Mouse (Mus musculus): ENCODE measurements at regions not wholly inside any gene's neighbourhood (a gene's known extent, or its start where the extent isn't known, plus 50 kb on each side); places are given as distances from the start of the nearest gene placed in this dataset.

DNA sequence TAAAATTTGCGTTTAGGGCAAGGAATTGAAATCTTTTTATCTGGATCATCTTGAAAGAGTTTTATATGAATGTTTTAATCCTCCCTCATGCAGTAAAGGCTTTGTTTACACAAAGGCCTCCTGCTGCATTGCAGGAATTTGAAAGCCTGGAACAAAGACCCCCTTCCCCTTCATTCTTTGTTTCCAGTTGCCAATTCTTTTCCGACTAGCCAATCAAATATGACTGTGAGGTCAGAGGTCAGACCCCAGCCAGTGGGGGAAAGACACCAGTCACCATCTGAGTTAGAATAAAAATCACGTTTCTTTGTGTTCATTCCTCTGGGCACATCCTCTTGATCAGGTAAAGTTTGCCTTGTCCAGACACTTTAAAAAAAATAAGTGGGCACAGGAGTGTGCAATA, 124.4 kb downstream of the CK137956 start:
- no peak overlapping the region for H3K4me3 ChIP-seq (replicated peaks; ENCODE audit: low read length)
- H3K27me3 ChIP-seq (ENCODE audit: insufficient read depth, low read length), result no peaks in the 10 kb centered on the region; the same call in 1 of the 2 replicates
- no peaks in the 10 kb centered on the region for H3K9me3 ChIP-seq (ENCODE audit: low read length)
- TF ChIP-seq POU5F1 (IDR thresholded peaks at IDR 0.05; ENCODE audit: borderline replicate concordance, low read length) (no peak), CTCF (conservative IDR thresholded peaks at IDR 0.05; ENCODE audit: low read length) (no peak), NANOG (IDR thresholded peaks at IDR 0.05; ENCODE audit: borderline replicate concordance, low read length) (no peak)
- H3K36me3 ChIP-seq (ENCODE audit: insufficient read depth, low read length), result no peaks in the 10 kb centered on the region
- peaks cover 14% of the 10 kb centered on the region for H3K4me1 ChIP-seq (replicated peaks; ENCODE audit: low read depth, low read length)

DNA sequence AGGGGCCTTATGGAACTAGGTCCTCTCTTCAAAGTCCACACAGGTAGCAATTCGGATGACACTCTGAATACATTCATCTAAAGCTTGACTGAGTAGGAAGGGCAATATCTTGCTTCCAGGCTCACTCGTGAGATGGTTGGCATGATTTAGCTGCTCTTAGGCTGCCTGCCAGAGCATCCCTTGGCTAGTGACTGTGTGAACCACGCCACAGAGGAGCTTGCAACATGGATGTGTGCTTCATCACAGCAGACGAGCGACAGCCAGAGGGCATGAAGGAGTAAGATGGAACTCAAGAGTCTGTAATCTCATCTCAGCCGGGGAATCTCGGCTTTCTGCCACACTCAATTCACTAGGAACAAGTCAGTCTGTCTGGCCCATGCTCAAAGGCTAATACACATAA, 127.3 kb downstream of the CK137956 start:
- no peak for TF ChIP-seq NANOG (IDR thresholded peaks at IDR 0.05; ENCODE audit: borderline replicate concordance, low read length)
- no peak for TF ChIP-seq POU5F1 (IDR thresholded peaks at IDR 0.05; ENCODE audit: borderline replicate concordance, low read length)
- TF ChIP-seq CTCF (conservative IDR thresholded peaks at IDR 0.05; ENCODE audit: low read length), result no peak
- H3K27me3 ChIP-seq (ENCODE audit: insufficient read depth, low read length), result no peaks in the 10 kb centered on the region
- peaks cover 14% of the 10 kb centered on the region for H3K4me1 ChIP-seq (replicated peaks; ENCODE audit: low read depth, low read length)
- H3K4me3 ChIP-seq (replicated peaks; ENCODE audit: low read length), result no peak overlapping the region
- no peaks in the 10 kb centered on the region for H3K9me3 ChIP-seq (ENCODE audit: low read length)
- no peaks in the 10 kb centered on the region for H3K36me3 ChIP-seq (ENCODE audit: insufficient read depth, low read length)

DNA sequence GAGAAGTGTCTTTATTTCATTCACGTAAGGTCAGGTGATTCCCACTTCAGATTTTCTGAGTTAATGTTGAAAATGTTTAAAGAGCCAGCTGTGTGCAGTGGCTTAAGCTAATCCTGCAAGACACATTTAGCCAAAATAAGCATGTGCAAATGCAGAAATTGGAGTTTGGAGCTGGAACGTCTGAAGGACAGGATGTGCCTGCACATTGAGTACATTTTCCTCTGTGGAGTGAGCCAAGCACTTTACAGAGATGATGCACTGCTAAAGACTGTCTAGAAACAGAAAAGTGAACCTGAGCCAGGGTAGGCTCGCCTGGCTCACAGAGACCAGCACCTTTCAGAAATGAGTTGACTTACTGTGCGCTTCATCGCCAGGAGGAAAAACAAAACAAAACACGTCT, 137.1 kb downstream of the CK137956 start:
- H3K27me3 ChIP-seq (ENCODE audit: insufficient read depth, low read length), result no peaks in the 10 kb centered on the region

DNA sequence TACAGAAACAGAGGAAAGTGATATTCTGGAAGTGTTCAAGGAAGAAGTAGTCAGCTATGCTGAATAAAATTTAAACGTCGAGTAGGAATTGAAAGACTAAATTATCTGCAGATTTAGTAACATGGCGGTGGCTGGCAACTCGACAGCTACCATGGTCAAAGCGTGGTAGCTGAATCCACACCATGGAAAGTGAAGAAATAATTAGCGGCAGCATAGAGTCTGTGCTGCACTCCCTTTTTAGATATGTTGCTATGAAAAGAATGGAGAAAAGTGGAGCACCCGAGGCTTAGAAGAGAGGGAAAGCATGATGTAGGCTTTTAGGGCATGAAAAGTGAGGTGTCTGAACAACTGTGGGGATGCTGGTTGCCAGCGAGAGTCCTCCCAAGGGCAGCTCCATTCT, 143.8 kb downstream of the CK137956 start:
- no peak overlapping the region for H3K4me3 ChIP-seq (replicated peaks; ENCODE audit: low read length)
- no peaks in the 10 kb centered on the region for H3K27me3 ChIP-seq (ENCODE audit: insufficient read depth, low read length)
- H3K36me3 ChIP-seq (ENCODE audit: insufficient read depth, low read length), result no peaks in the 10 kb centered on the region
- H3K4me1 ChIP-seq (replicated peaks; ENCODE audit: low read depth, low read length), result no peaks in the 10 kb centered on the region
- H3K9me3 ChIP-seq (ENCODE audit: low read length), result peaks cover 8% of the 10 kb centered on the region; the same call in 1 of the 2 replicates
- TF ChIP-seq POU5F1 (IDR thresholded peaks at IDR 0.05; ENCODE audit: borderline replicate concordance, low read length) (no peak), NANOG (IDR thresholded peaks at IDR 0.05; ENCODE audit: borderline replicate concordance, low read length) (no peak), CTCF (conservative IDR thresholded peaks at IDR 0.05; ENCODE audit: low read length) (no peak)

More for the DNA sequence above, 137.1 kb downstream of the CK137956 start:
- no peak overlapping the region for H3K4me3 ChIP-seq (replicated peaks; ENCODE audit: low read length)
- H3K4me1 ChIP-seq (replicated peaks; ENCODE audit: low read depth, low read length), result no peaks in the 10 kb centered on the region
- H3K9me3 ChIP-seq (ENCODE audit: low read length), result no peaks in the 10 kb centered on the region
- H3K36me3 ChIP-seq (ENCODE audit: insufficient read depth, low read length), result no peaks in the 10 kb centered on the region
- TF ChIP-seq POU5F1 (IDR thresholded peaks at IDR 0.05; ENCODE audit: borderline replicate concordance, low read length) (no peak), CTCF (conservative IDR thresholded peaks at IDR 0.05; ENCODE audit: low read length) (no peak), NANOG (IDR thresholded peaks at IDR 0.05; ENCODE audit: borderline replicate concordance, low read length) (no peak)

DNA sequence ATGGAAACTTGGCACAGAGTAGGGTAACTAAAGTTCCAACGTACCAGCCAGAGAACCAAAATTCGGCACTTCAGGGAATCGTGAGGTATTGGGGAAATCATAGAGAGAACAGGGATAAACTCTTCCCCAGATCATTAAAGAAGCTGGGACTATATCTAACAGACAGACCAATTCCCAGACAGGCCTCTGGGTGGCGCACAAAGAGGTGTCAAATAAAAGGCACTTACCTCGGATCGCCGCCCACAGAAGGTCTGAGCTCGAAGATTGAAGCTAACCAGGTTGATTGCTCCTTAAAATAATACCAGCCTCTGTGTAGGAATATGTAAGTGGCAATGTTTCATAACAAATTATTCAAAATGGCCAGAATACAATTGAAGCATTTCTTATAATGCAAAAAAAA, 151.2 kb downstream of the CK137956 start:
- no peaks in the 10 kb centered on the region for H3K4me1 ChIP-seq (replicated peaks; ENCODE audit: low read depth, low read length)
- H3K9me3 ChIP-seq (ENCODE audit: low read length), result peaks cover 7% of the 10 kb centered on the region
- no peak overlapping the region for H3K4me3 ChIP-seq (replicated peaks; ENCODE audit: low read length)
- H3K27me3 ChIP-seq (ENCODE audit: insufficient read depth, low read length), result no peaks in the 10 kb centered on the region
- TF ChIP-seq CTCF (conservative IDR thresholded peaks at IDR 0.05; ENCODE audit: low read length) (peak; percentile 49), POU5F1 (IDR thresholded peaks at IDR 0.05; ENCODE audit: borderline replicate concordance, low read length) (no peak)
- H3K36me3 ChIP-seq (ENCODE audit: insufficient read depth, low read length), result no peaks in the 10 kb centered on the region

DNA sequence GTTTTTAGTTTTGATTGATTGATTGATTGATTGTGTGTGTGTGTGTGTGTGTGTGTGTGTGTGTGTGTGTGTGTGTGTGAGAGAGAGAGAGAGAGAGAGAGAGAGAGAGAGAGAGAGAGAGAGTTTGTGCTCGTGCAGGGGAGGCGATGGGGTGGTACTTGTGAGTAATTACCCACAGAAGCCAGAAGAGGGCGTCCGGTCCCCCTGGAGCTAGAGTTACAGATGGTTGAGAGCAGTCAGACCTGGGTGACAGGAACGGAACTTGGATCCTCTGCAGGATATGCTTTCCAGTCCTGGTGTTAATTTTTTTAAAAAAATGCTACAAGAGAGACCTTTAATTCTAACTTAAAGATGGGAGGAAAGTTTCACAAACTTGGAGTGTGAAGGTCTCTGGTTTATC, 151.7 kb downstream of the CK137956 start:
- Histone ChIP-seq H3K4me1 (replicated peaks; ENCODE audit: low read depth, low read length) (no peaks in the 10 kb centered on the region), H3K36me3 (ENCODE audit: insufficient read depth, low read length) (no peaks in the 10 kb centered on the region), H3K4me3 (replicated peaks; ENCODE audit: low read length) (no peak overlapping the region), H3K27me3 (ENCODE audit: insufficient read depth, low read length) (no peaks in the 10 kb centered on the region), H3K9me3 (ENCODE audit: low read length) (peaks cover 11% of the 10 kb centered on the region)
- TF ChIP-seq POU5F1 (IDR thresholded peaks at IDR 0.05; ENCODE audit: borderline replicate concordance, low read length), result no peak
- TF ChIP-seq NANOG (IDR thresholded peaks at IDR 0.05; ENCODE audit: borderline replicate concordance, low read length), result no peak
- TF ChIP-seq CTCF (conservative IDR thresholded peaks at IDR 0.05; ENCODE audit: low read length), result peak; percentile 16; the same call in 1 of the 2 replicates

DNA sequence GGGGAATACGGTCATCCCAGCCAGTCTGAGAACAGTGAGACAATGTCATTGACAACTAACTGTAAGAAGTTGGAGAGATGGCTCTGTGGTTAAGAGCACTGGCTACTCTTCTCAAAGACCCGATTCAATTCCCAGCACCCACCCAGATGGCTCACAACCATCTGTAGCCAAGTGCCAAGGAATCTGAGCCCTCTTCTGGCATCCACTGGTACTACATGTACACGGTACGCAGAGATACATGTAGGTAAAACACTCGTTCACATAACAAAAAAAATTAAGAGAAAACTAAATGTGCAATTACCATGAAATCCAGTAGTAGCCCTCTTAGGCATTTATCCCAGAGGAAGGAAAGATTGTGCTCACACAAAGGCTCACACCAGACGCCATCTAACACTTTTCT, 156.1 kb downstream of the CK137956 start:
- peaks cover 43% of the 10 kb centered on the region for H3K9me3 ChIP-seq (ENCODE audit: low read length)
- H3K4me3 ChIP-seq (replicated peaks; ENCODE audit: low read length), result no peak overlapping the region
- TF ChIP-seq NANOG (IDR thresholded peaks at IDR 0.05; ENCODE audit: borderline replicate concordance, low read length) (no peak), CTCF (conservative IDR thresholded peaks at IDR 0.05; ENCODE audit: low read length) (peak; percentile 45), POU5F1 (IDR thresholded peaks at IDR 0.05; ENCODE audit: borderline replicate concordance, low read length) (no peak)

DNA sequence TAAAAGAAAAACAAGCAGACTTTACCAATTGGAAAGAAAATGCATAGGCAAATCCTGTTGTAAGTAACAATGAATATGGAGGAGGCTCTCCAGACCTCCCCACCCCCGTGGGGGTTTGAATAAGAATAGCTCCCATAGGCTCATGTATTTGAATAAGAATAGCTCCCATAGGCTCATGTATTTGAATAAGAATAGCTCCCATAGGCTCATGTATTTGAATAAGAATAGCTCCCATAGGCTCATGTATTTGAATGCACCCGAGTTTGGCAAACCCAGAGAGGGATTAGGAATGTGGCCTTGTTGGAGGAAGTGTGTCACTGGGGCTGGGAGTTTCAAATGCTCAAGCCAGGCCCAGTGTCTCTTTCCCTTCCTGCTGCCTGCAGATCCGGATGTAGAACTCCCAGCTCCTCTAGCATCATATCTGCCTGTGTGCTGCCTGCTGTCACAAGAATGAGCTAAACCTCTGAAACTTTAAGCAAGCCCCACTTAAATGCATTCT, 158.7 kb downstream of the CK137956 start:
- H3K27me3 ChIP-seq (ENCODE audit: insufficient read depth, low read length), result no peaks in the 10 kb centered on the region
- no peak overlapping the region for H3K4me3 ChIP-seq (replicated peaks; ENCODE audit: low read length)
- no peaks in the 10 kb centered on the region for H3K4me1 ChIP-seq (replicated peaks; ENCODE audit: low read depth, low read length)
- TF ChIP-seq CTCF (conservative IDR thresholded peaks at IDR 0.05; ENCODE audit: low read length) (no peak), POU5F1 (IDR thresholded peaks at IDR 0.05; ENCODE audit: borderline replicate concordance, low read length) (peak; percentile 54; the same call in 1 of the 2 replicates), NANOG (IDR thresholded peaks at IDR 0.05; ENCODE audit: borderline replicate concordance, low read length) (peak; percentile 55; the same call in 1 of the 2 replicates)
- H3K36me3 ChIP-seq (ENCODE audit: insufficient read depth, low read length), result no peaks in the 10 kb centered on the region
- H3K9me3 ChIP-seq (ENCODE audit: low read length), result peaks cover 43% of the 10 kb centered on the region

More for the DNA sequence above, 156.1 kb downstream of the CK137956 start:
- H3K4me1 ChIP-seq (replicated peaks; ENCODE audit: low read depth, low read length), result no peaks in the 10 kb centered on the region
- H3K27me3 ChIP-seq (ENCODE audit: insufficient read depth, low read length), result no peaks in the 10 kb centered on the region
- no peaks in the 10 kb centered on the region for H3K36me3 ChIP-seq (ENCODE audit: insufficient read depth, low read length)

DNA sequence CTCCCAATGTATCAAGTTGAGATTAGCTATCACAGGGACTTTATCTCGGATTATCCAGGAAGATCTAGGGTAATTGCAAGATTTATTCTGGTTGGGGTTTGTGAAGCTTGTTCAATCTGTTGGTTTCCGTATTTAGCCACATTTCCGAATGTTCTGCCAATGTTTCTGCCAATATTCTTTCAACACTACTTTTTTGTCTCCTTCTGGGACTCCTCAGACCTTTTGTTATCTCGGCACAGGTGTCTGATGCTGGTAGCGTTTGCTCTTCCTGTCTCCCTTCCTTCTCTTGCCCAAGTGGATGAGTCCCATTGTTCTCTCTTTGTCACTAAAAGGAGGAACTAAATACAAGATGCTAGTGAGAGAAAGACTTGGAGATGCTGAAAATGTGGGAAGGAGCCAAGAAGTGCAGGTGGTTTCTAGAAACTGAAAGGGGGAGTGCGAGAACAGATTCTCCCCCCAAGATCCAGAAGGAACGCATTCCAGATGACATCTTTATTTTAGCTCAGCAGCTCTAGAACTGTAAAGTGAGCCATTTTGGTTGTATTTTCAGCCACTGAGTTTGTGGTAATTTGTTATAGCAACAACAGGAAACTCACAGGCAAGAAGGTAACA, 159.7 kb downstream of the CK137956 start:
- Histone ChIP-seq H3K4me1 (replicated peaks; ENCODE audit: low read depth, low read length) (no peaks in the 10 kb centered on the region), H3K4me3 (replicated peaks; ENCODE audit: low read length) (no peak overlapping the region), H3K27me3 (ENCODE audit: insufficient read depth, low read length) (no peaks in the 10 kb centered on the region), H3K36me3 (ENCODE audit: insufficient read depth, low read length) (no peaks in the 10 kb centered on the region), H3K9me3 (ENCODE audit: low read length) (peaks cover 43% of the 10 kb centered on the region)
- TF ChIP-seq CTCF (conservative IDR thresholded peaks at IDR 0.05; ENCODE audit: low read length) (no peak), NANOG (IDR thresholded peaks at IDR 0.05; ENCODE audit: borderline replicate concordance, low read length) (no peak), POU5F1 (IDR thresholded peaks at IDR 0.05; ENCODE audit: borderline replicate concordance, low read length) (no peak)
